Mouse (Mus musculus): ENCODE measurements around the gene Olfr1364. TPM values are rescaled to one million over a fixed set of nuclear protein-coding genes. Genes with fewer than 3 reads are reported as not detected.

Gene Olfr1364
- polyA plus RNA-seq, 1 experiment, result not detected

- H3K27ac ChIP-seq (ENCODE audit: insufficient read depth, low read depth, low read length), result no peak within 1 kb of the TSS
- H3K36me3 ChIP-seq (ENCODE audit: control insufficient read depth, insufficient read depth, low read length), result peaks cover 3% of the 10 kb centered on the region
- WGBS, result under 1% methylated on average over 39 of the region's 39 CpGs
- no peaks in the 10 kb centered on the region for H3K27me3 ChIP-seq (ENCODE audit: control insufficient read depth, insufficient read depth, low read length)
- peak within 1 kb of the TSS; percentile 89 for H3K4me3 ChIP-seq (ENCODE audit: low read depth, low read length)
- TF ChIP-seq POLR2A (IDR thresholded peaks at IDR 0.05; ENCODE audit: low read depth, low read length), result peak; percentile 71
- no peak for TF ChIP-seq CTCF (IDR thresholded peaks at IDR 0.05; ENCODE audit: extremely low read depth, insufficient read length, insufficient replicate concordance, low read depth, low read length)
- H3K4me1 ChIP-seq (ENCODE audit: control insufficient read depth, insufficient read depth, insufficient read length, low read length), result no peaks in the 10 kb centered on the region
Measured at GRCm38 (mm10) chr13:21530781-21531201, 50.8 kb downstream of the Olfr1364 start, which contains the start of gene Zkscan8. Zkscan8 (minus strand) TSS chr13:21531120.

- H3K36me3 ChIP-seq (ENCODE audit: control insufficient read depth, insufficient read depth, low read length), result peaks cover 3% of the 10 kb centered on the region
- WGBS, result 39% methylated on average over 7 of the region's 7 CpGs
- TF ChIP-seq CTCF (IDR thresholded peaks at IDR 0.05; ENCODE audit: extremely low read depth, insufficient read length, insufficient replicate concordance, low read depth, low read length) (no peak), POLR2A (IDR thresholded peaks at IDR 0.05; ENCODE audit: low read depth, low read length) (no peak)
- no peaks in the 10 kb centered on the region for H3K4me1 ChIP-seq (ENCODE audit: control insufficient read depth, insufficient read depth, insufficient read length, low read length)
- H3K27me3 ChIP-seq (ENCODE audit: control insufficient read depth, insufficient read depth, low read length), result no peaks in the 10 kb centered on the region
- no peak overlapping the region for H3K27ac ChIP-seq (ENCODE audit: insufficient read depth, low read depth, low read length)
- H3K4me3 ChIP-seq (ENCODE audit: low read depth, low read length), result no peak overlapping the region
Measured at GRCm38 (mm10) chr13:21530136-21530535, 51.4 kb downstream of the Olfr1364 start.

Other genes starting within 250 kb of the Olfr1364 start
- gene Olfr1367, start 234.8 kb downstream of the Olfr1364 start, polyA plus RNA-seq (2012; rRNA removed), result not detected in 2 replicates
- gene Zscan12, start 218.9 kb downstream of the Olfr1364 start, polyA plus RNA-seq (2012; rRNA removed), result 0.13 and 0.38 TPM in 2 replicates
- gene Zkscan3, start 179.0 kb downstream of the Olfr1364 start, polyA plus RNA-seq (2012; rRNA removed), result 7.6 and 11.7 TPM in 2 replicates
- gene Pgbd1, start 140.7 kb downstream of the Olfr1364 start, polyA plus RNA-seq (2012; rRNA removed), result 0.30 TPM in 1 of 2 replicates, not detected in the other
- 1.9 and 3.1 TPM in 2 replicates for gene Zscan26, start 128.0 kb downstream of the Olfr1364 start, polyA plus RNA-seq (2012; rRNA removed)
- gene Nkapl, start 113.2 kb downstream of the Olfr1364 start, polyA plus RNA-seq (2012; rRNA removed), result 0.08 TPM in 1 of 2 replicates, not detected in the other
- gene Zkscan4, start 102.9 kb downstream of the Olfr1364 start, polyA plus RNA-seq (2012; rRNA removed), result 0.06 and 0.16 TPM in 2 replicates
- not detected in 2 replicates for gene Gm10065, start 102.3 kb downstream of the Olfr1364 start, polyA plus RNA-seq (2012; rRNA removed)
- gene AK157302, start 86.5 kb downstream of the Olfr1364 start, polyA plus RNA-seq (2012; rRNA removed), result 0.08 TPM in 1 of 2 replicates, not detected in the other
- 11.1 and 22.1 TPM in 2 replicates for gene Gm11273, start 80.3 kb downstream of the Olfr1364 start, polyA plus RNA-seq (2012; rRNA removed)
- gene Zkscan8, start 50.6 kb downstream of the Olfr1364 start, polyA plus RNA-seq (2012; rRNA removed), result 0.66 and 0.79 TPM in 2 replicates
- gene Olfr1366, start 39.0 kb downstream of the Olfr1364 start, polyA plus RNA-seq (2012; rRNA removed), result not detected in 2 replicates
- gene Olfr1535, start 21.9 kb downstream of the Olfr1364 start, polyA plus RNA-seq (2012; rRNA removed), result not detected in 2 replicates
- not detected in 2 replicates for gene Olfr1362, start 32.3 kb upstream of the Olfr1364 start, polyA plus RNA-seq (2012; rRNA removed)
- not detected in 2 replicates for gene Olfr11, start 60.8 kb upstream of the Olfr1364 start, polyA plus RNA-seq (2012; rRNA removed)
- not detected in 2 replicates for gene Olfr1361, start 81.6 kb upstream of the Olfr1364 start, polyA plus RNA-seq (2012; rRNA removed)
- not detected in 2 replicates for gene Olfr1360, start 95.6 kb upstream of the Olfr1364 start, polyA plus RNA-seq (2012; rRNA removed)
- not detected in 2 replicates for gene Olfr1359, start 116.4 kb upstream of the Olfr1364 start, polyA plus RNA-seq (2012; rRNA removed)
- 10.7 and 15.7 TPM in 2 replicates for gene Hist1h2bl, start 134.4 kb upstream of the Olfr1364 start, polyA plus RNA-seq (2012; rRNA removed)
- gene Hist1h2ai, start 134.7 kb upstream of the Olfr1364 start, polyA plus RNA-seq (2012; rRNA removed), result 66.1 and 104 TPM in 2 replicates
- gene Hist1h3h, start 135.9 kb upstream of the Olfr1364 start, polyA plus RNA-seq (2012; rRNA removed), result 79.4 and 100 TPM in 2 replicates
- gene Hist1h2bm, start 140.3 kb upstream of the Olfr1364 start, polyA plus RNA-seq (2012; rRNA removed), result 4.7 and 7.1 TPM in 2 replicates
- gene Hist1h4j, start 153.3 kb upstream of the Olfr1364 start, polyA plus RNA-seq (2012; rRNA removed), result 6.4 and 6.5 TPM in 2 replicates
- 35.5 and 55.4 TPM in 2 replicates for gene Hist1h4k, start 168.7 kb upstream of the Olfr1364 start, polyA plus RNA-seq (2012; rRNA removed)
- 40.0 and 60.2 TPM in 2 replicates for gene Hist1h2ak, start 172.1 kb upstream of the Olfr1364 start, polyA plus RNA-seq (2012; rRNA removed)
- gene Hist1h2bn, start 172.4 kb upstream of the Olfr1364 start, polyA plus RNA-seq (2012; rRNA removed), result 13.6 and 21.8 TPM in 2 replicates
- 2.0 and 2.6 TPM in 2 replicates for gene Hist1h1b, start 198.9 kb upstream of the Olfr1364 start, polyA plus RNA-seq (2012; rRNA removed)
- 57.4 and 74.0 TPM in 2 replicates for gene Hist1h3i, start 201.6 kb upstream of the Olfr1364 start, polyA plus RNA-seq (2012; rRNA removed)
- gene Hist1h2an, start 205.5 kb upstream of the Olfr1364 start, polyA plus RNA-seq (2012; rRNA removed), result 33.8 and 67.8 TPM in 2 replicates
- 2.7 and 8.3 TPM in 2 replicates for gene Hist1h2bp, start 205.7 kb upstream of the Olfr1364 start, polyA plus RNA-seq (2012; rRNA removed)
- gene Hist1h2bq, start 228.4 kb upstream of the Olfr1364 start, polyA plus RNA-seq (2012; rRNA removed), result 31.1 and 32.0 TPM in 2 replicates
- not detected in 2 replicates for gene Hist1h2ao, start 228.7 kb upstream of the Olfr1364 start, polyA plus RNA-seq (2012; rRNA removed)
- gene Hist1h4m, start 230.0 kb upstream of the Olfr1364 start, polyA plus RNA-seq (2012; rRNA removed), result 16.0 TPM in 1 of 2 replicates, not detected in the other

Measured in small intestine, adult 2 months (tissue).